Mouse (Mus musculus): ENCODE data around the gene Cnpy3. TPM values are rescaled to one million over a fixed set of nuclear protein-coding genes. Genes with fewer than 3 reads are reported as not detected.

Cnpy3 gene
- polyA plus RNA-seq, 1 experiment from 2014 or later: 67.8 TPM

- Histone ChIP-seq H3K4me1 (ENCODE audit: control insufficient read depth, insufficient read depth, low read length) (no peaks in the 10 kb centered on the region), H3K9me3 (replicated peaks; ENCODE audit: control insufficient read depth, low read length, poor library complexity, severe bottlenecking) (no peaks in the 10 kb centered on the region), H3K9ac (ENCODE audit: low read depth, low read length) (no peak overlapping the region), H3K36me3 (ENCODE audit: control insufficient read depth, insufficient read depth, low read length) (peaks cover 11% of the 10 kb centered on the region), H3K4me2 (ENCODE audit: low read length) (no peak overlapping the region), H3K27ac (ENCODE audit: low read length) (no peak overlapping the region), H3K4me3 (ENCODE audit: low read depth, low read length) (no peak overlapping the region), H3K27me3 (ENCODE audit: control insufficient read depth, insufficient read depth, low read depth, low read length) (no peaks in the 10 kb centered on the region)
- ATAC-seq: no peak
- 92% methylated on average over 12 of the region's 12 CpGs for WGBS
Measured at GRCm38 (mm10) chr17:46690665-46691064, 61.3 kb downstream of the Cnpy3 start.

GRCm38 (mm10) chr17:46685913-46686312, 66.1 kb downstream of the Cnpy3 start:
- Histone ChIP-seq H3K27me3 (ENCODE audit: control insufficient read depth, insufficient read depth, low read depth, low read length) (no peaks in the 10 kb centered on the region), H3K36me3 (ENCODE audit: control insufficient read depth, insufficient read depth, low read length) (peaks cover 32% of the 10 kb centered on the region), H3K4me2 (ENCODE audit: low read length) (no peak overlapping the region), H3K27ac (ENCODE audit: low read length) (no peak overlapping the region), H3K9me3 (replicated peaks; ENCODE audit: control insufficient read depth, low read length, poor library complexity, severe bottlenecking) (no peaks in the 10 kb centered on the region), H3K4me1 (ENCODE audit: control insufficient read depth, insufficient read depth, low read length) (peaks cover 8% of the 10 kb centered on the region), H3K9ac (ENCODE audit: low read depth, low read length) (no peak overlapping the region), H3K4me3 (ENCODE audit: low read depth, low read length) (no peak overlapping the region)
- WGBS: 92% methylated on average over 6 of the region's 6 CpGs
- ATAC-seq: no peak

Other genes with a start within 250 kb of the Cnpy3 start
- gene Cul9, start 205.8 kb downstream of the Cnpy3 start, polyA plus RNA-seq (2015; fragmentation: Nextera tagmentation; extraction: Ambion mirVana): 26.8 and 28.0 TPM in 2 replicates
- 3.0 and 3.2 TPM in 2 replicates for gene Srf, start 196.0 kb downstream of the Cnpy3 start, polyA plus RNA-seq (2015; fragmentation: Nextera tagmentation; extraction: Ambion mirVana)
- gene Ptk7, start 122.7 kb downstream of the Cnpy3 start, polyA plus RNA-seq (2015; fragmentation: Nextera tagmentation; extraction: Ambion mirVana): 26.9 and 28.8 TPM in 2 replicates
- gene Klc4, start 106.2 kb downstream of the Cnpy3 start, polyA plus RNA-seq (2015; fragmentation: Nextera tagmentation; extraction: Ambion mirVana): 32.4 and 39.7 TPM in 2 replicates
- 58.9 and 60.8 TPM in 2 replicates for gene Mrpl2, start 106.0 kb downstream of the Cnpy3 start, polyA plus RNA-seq (2015; fragmentation: Nextera tagmentation; extraction: Ambion mirVana)
- gene Cul7, start 101.9 kb downstream of the Cnpy3 start, polyA plus RNA-seq (2015; fragmentation: Nextera tagmentation; extraction: Ambion mirVana): 41.9 and 47.6 TPM in 2 replicates
- 51.8 and 52.4 TPM in 2 replicates for gene Rrp36, start 77.9 kb downstream of the Cnpy3 start, polyA plus RNA-seq (2015; fragmentation: Nextera tagmentation; extraction: Ambion mirVana)
- gene Mea1, start 73.4 kb downstream of the Cnpy3 start, polyA plus RNA-seq (2015; fragmentation: Nextera tagmentation; extraction: Ambion mirVana): 285 and 318 TPM in 2 replicates
- 173 TPM in 2 replicates for gene Klhdc3, start 71.3 kb downstream of the Cnpy3 start, polyA plus RNA-seq (2015; fragmentation: Nextera tagmentation; extraction: Ambion mirVana)
- gene Ppp2r5d, start 47.1 kb downstream of the Cnpy3 start, polyA plus RNA-seq (2015; fragmentation: Nextera tagmentation; extraction: Ambion mirVana): 94.8 and 102 TPM in 2 replicates
- 22.6 and 22.7 TPM in 2 replicates for gene Pex6, start 40.8 kb downstream of the Cnpy3 start, polyA plus RNA-seq (2015; fragmentation: Nextera tagmentation; extraction: Ambion mirVana)
- gene Gnmt, start 23.0 kb downstream of the Cnpy3 start, polyA plus RNA-seq (2015; fragmentation: Nextera tagmentation; extraction: Ambion mirVana): 0.68 and 0.83 TPM in 2 replicates
- gene Ptcra, start 11.5 kb upstream of the Cnpy3 start, polyA plus RNA-seq (2015; fragmentation: Nextera tagmentation; extraction: Ambion mirVana): not detected in 2 replicates
- 48.1 and 53.7 TPM in 2 replicates for gene 2310039H08Rik, start 20.4 kb upstream of the Cnpy3 start, polyA plus RNA-seq (2015; fragmentation: Nextera tagmentation; extraction: Ambion mirVana)
- gene Rpl7l1, start 30.5 kb upstream of the Cnpy3 start, polyA plus RNA-seq (2015; fragmentation: Nextera tagmentation; extraction: Ambion mirVana): 78.4 and 84.2 TPM in 2 replicates
- gene Bicral, start 106.3 kb upstream of the Cnpy3 start, polyA plus RNA-seq (2015; fragmentation: Nextera tagmentation; extraction: Ambion mirVana): 9.5 and 10.9 TPM in 2 replicates
- gene Tbcc, start 138.5 kb upstream of the Cnpy3 start, polyA plus RNA-seq (2015; fragmentation: Nextera tagmentation; extraction: Ambion mirVana): 49.5 and 52.6 TPM in 2 replicates
- gene Prph2, start 158.2 kb upstream of the Cnpy3 start, polyA plus RNA-seq (2015; fragmentation: Nextera tagmentation; extraction: Ambion mirVana): not detected in 2 replicates